Mouse (Mus musculus): Measurements from ENCODE around the gene Col5a1.
A peak's percentile ranks its signal among the peaks of the same experiment; 100 is the strongest.

The Col5a1 gene

DNA sequence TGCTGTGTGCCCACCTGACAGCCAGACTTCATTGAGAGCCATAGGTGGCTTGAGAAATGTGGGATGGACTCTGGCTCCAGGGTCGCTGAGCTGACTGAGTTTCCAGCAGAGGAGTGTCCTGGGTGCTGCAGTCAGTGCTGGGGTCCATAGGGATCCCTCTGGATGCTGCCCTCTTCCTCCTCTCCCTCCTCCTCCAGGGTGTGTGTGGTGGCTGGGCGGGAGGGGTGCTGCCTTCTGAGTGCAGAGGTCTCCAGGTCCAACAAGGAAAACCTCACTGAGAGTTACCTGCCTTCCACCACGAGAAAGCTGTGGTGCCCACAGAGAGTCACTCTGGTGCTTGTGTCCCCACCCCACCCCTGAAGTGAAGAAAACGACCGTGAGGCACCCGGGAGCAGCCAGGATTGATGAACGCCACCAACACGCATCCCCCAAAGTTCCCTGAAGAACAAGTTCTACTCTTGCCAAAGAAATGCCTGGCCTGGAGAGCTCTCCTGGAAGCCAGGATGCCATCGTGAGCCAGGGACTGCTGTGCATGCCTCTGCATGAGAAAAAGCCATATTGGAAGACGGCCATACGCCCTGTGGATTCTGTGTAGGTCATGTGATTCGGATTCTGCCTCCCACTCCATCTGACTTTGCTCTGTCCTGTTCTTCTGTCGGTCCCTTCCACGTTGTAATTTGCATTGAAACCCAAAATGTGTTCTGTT is 152.3 kb downstream of the Col5a1 start:
- DNase-seq: peak; percentile 71

GRCm38 (mm10) chr2:28039647-28040325 is 153.6 kb downstream of the Col5a1 start:
- DNase-seq: no peak

GRCm38 (mm10) chr2:28040466-28040865 is 154.2 kb downstream of the Col5a1 start:
- DNase-seq: peak; percentile 2

GRCm38 (mm10) chr2:28044920-28045598 is 158.8 kb downstream of the Col5a1 start:
- DNase-seq: no peak

- no peak for DNase-seq
These were observed 160.1 kb downstream of the Col5a1 start for GRCm38 (mm10) chr2:28046311-28046710.

- DNase-seq: no peak
These were observed 160.9 kb downstream of the Col5a1 start for GRCm38 (mm10) chr2:28047092-28047491.

- DNase-seq: no peak
These were observed 173.7 kb downstream of the Col5a1 start for GRCm38 (mm10) chr2:28059922-28060321.

DNA sequence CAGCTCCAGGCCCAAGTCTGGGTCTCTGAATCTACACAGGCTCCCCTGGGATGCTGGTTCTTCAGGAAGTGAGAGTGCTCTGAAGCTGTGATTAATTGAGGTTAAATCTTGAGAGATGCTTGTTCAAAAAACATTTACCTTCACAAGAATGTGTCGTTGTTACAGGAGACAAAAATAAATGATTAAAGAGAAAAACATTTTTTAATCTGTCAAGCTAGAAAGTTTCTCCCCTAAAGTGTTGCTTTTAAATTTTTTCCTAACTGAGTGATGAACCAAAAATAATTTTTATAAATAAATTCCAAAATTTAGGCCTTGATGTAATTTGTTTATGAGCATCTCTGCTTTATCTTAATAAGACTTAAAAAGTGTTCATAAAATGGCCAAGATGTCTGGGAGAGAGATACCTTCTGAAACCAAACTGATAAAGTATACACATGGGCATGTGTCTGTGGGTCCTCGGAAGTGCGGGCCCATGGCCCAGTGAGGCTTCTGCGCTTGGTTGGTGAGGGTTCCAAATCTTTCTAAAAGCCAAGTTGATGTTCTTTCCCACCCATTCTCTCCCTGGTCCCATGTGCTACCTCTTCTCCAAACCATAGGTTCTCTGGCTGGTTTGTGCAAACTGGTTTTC is 177.6 kb downstream of the Col5a1 start:
- no peak for DNase-seq

- DNase-seq: no peak
These were observed 178.3 kb downstream of the Col5a1 start for GRCm38 (mm10) chr2:28064339-28065080.

- DNase-seq: no peak
These were observed 178.9 kb downstream of the Col5a1 start for GRCm38 (mm10) chr2:28065081-28065651.

GRCm38 (mm10) chr2:28066686-28067085 is 180.5 kb downstream of the Col5a1 start:
- no peak for DNase-seq

DNA sequence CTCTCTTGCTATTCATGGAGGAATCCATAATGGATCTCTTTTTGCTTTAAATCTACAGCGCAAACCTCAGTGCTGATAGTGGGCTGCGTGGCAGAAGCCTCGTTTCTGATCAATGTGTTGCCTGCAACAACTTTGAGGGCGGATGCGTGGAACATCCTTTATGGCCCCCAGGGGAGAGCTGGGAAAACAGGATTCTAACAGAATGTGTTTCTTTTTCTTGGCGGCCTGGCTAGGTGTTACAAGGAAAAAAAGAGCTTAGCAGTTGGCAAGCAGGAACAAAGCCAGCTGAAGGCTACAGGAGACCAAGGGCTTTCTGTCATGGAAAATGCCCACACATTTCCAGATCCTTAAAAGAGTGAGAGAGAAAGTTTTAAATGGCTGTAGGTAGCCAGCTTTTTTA is 180.9 kb downstream of the Col5a1 start:
- DNase-seq: peak; percentile 66

GRCm38 (mm10) chr2:28067821-28068536 is 181.8 kb downstream of the Col5a1 start:
- no peak for DNase-seq

- no peak for DNase-seq
These were observed 182.3 kb downstream of the Col5a1 start for GRCm38 (mm10) chr2:28068537-28068878.

DNA sequence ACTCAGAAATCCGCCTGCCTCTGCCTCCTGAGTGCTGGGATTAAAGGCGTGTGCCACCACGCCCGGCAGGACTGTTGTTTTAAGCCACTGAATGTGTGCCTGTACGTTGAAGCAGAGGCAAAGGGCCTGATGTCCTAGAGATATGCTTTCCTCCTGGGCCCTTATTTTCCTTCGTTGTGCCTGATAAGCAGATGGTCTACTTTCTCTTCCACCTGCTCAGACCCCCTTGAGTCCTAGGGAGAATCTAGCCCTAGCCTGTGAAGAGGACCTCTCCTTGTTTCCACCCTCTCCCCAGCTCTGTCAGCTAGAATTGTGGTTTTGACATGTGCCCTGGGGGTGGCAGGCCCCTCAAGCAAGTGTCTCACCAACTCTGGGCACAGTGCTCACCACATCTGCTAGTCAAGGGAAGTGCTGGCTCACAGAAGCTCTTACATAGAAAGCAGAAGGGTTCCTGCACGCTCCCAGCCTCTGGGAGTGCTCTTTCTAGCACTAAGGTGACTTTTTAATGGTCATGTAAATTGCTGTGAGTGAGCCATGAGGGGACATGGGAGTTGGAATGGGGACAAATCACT is 189.5 kb downstream of the Col5a1 start:
- no peak for DNase-seq

GRCm38 (mm10) chr2:28084768-28085167 is 198.5 kb downstream of the Col5a1 start, which contains the start of gene Fcnb:
Fcnb (minus strand) TSS chr2:28084885.
- DNase-seq: no peak

- DNase-seq: no peak
These were observed 199.9 kb downstream of the Col5a1 start for GRCm38 (mm10) chr2:28086112-28086511.

- no peak for DNase-seq
These were observed 202.9 kb downstream of the Col5a1 start for GRCm38 (mm10) chr2:28089095-28089494.
